Mouse (Mus musculus) forebrain, embryonic 10.5 days (tissue): ENCODE measurements around the gene Gm20830. TPM values are rescaled to one million over a fixed set of nuclear protein-coding genes. Genes with fewer than 3 reads are reported as not detected.
"Not testable (repeated sequence)": the region's sequence is repeated elsewhere in the genome, so short reads cannot be mapped to it uniquely, and the experiment has no call there.

Experiments used
- DNase-seq: peaks from one replicate; pipeline ENCODE4 v3.0.0-alpha.2; 2017; ENCODE audit warnings: low spot score; ENCODE audit errors: extremely low spot score
- H3K27ac ChIP-seq: fragments of 300-500 bp; sonication (generic); 2 replicates; pipeline ENCODE4 v1.5.1; 2016; ENCODE audit warnings: mild to moderate bottlenecking
- H3K27me3 ChIP-seq: fragments of 300-500 bp; sonication (generic); 2 replicates; pipeline ENCODE4 v1.6.1; 2016; ENCODE audit warnings: mild to moderate bottlenecking; ENCODE audit not compliant: poor library complexity, severe bottlenecking
- H3K36me3 ChIP-seq: fragments of 300-500 bp; sonication (generic); replicated peaks from 2 replicates; pipeline ENCODE4 v1.6.1; 2016; ENCODE audit warnings: mild to moderate bottlenecking, moderate library complexity
- H3K4me1 ChIP-seq: fragments of 300-500 bp; sonication (generic); 2 replicates; pipeline ENCODE4 v1.6.1; 2016
- H3K4me3 ChIP-seq: fragments of 300-500 bp; sonication (generic); 2 replicates; pipeline ENCODE4 v1.5.1; 2016; ENCODE audit warnings: mild to moderate bottlenecking, moderate library complexity
- H3K9me3 ChIP-seq: fragments of 300-500 bp; sonication (generic); 2 replicates; pipeline ENCODE4 v1.6.1; 2016; ENCODE audit warnings: mild to moderate bottlenecking, moderate library complexity
- WGBS: fragments of 180-500 bp; shearing (Covaris S2); methylation state at CpG from one replicate; pipeline ENCODE4 v1.1.7; 2016; 5-methylcytosine and 5-hydroxymethylcytosine counted together
- polyA plus RNA-seq: library from polyadenylated mRNA; unstranded; fragments of >200 nt; fragmentation: Nextera tagmentation; extraction: Ambion mirVana; gene quantifications from 2 replicates; pipeline ENCODE4 v1.2.1, GENCODE M21; 2016

The Gm20830 gene
- not detected in 2 replicates for polyA plus RNA-seq

GRCm38 (mm10) chrY:6918182-6918581, at the start of gene Gm20830:
Gene Gm20830, minus strand, starts transcription at chrY:6918282.
- H3K4me3 ChIP-seq, H3K27ac ChIP-seq, H3K4me1 ChIP-seq, H3K27me3 ChIP-seq, DNase-seq, H3K9me3 ChIP-seq, H3K36me3 ChIP-seq: not testable (repeated sequence)
- WGBS, result 39% methylated on average over 2 of the region's 3 CpGs

Other genes starting within 250 kb of the Gm20830 start
- not detected in 2 replicates for gene Gm21719, start 235.4 kb downstream of the Gm20830 start, polyA plus RNA-seq